In genomic region chr6:143857376-143857775, GRCm38 (mm10) we compare ENCODE assay signal across 24 mouse cellular contexts.
DNase-seq lines count a peak whose midpoint lies in the region; ATAC-seq and TF ChIP-seq lines count a peak whose summit lies in the region.
"Had no signal": no experiment of that assay in that cellular context is flagged by ENCODE, and none has a peak within 500 bp of the region (broad histone marks: within the 10 kb centered on the region; RNA-seq: fewer than 3 reads in every experiment).

No protein-coding gene starts in this region.

- H3K36me3 ChIP-seq in kidney, postnatal 0 days (ENCODE audit: insufficient read depth, low read length) = no peaks in the 10 kb centered on the region
- H3K36me3 ChIP-seq in liver, embryonic 11.5 days (ENCODE audit: control insufficient read depth, insufficient read depth, low read length) = no peaks in the 10 kb centered on the region
- H3K36me3 ChIP-seq: embryonic facial prominence, embryonic 12.5 days; G1E had no signal

- no peaks in the 10 kb centered on the region for H3K4me1 ChIP-seq in kidney, postnatal 0 days (replicated peaks; ENCODE audit: insufficient read depth, low read length)
- H3K4me1 ChIP-seq in liver, embryonic 11.5 days (replicated peaks; ENCODE audit: control insufficient read depth, insufficient read depth, low read length) = no peaks in the 10 kb centered on the region; the same call in 1 of the 2 replicates

- no peaks in the 10 kb centered on the region for H3K27me3 ChIP-seq in kidney, postnatal 0 days (ENCODE audit: insufficient read depth, low read length)
- no peaks in the 10 kb centered on the region for H3K27me3 ChIP-seq in liver, embryonic 11.5 days (replicated peaks; ENCODE audit: control insufficient read depth, insufficient read depth, low read length)
- H3K27me3 ChIP-seq: CH12.LX; forebrain, embryonic 13.5 days; forebrain, embryonic 15.5 days; Patski had no signal

- DNase-seq in heart, adult 11 months = peak; percentile 59
- no peak for DNase-seq in heart, adult 8-10 months (ENCODE audit: low spot score)
- DNase-seq in kidney, postnatal 0 days (ENCODE audit: low spot score) = peak; percentile 21
- no peak for DNase-seq in kidney, adult 8-10 months
- DNase-seq in liver, embryonic 11.5 days (ENCODE audit: low spot score) = peak; percentile 21
- DNase-seq in liver = no peak
- DNase-seq: adrenal gland, adult 8-10 months; adrenal gland, postnatal 14 days; adrenal gland, postnatal 36 days; B cell, adult 2 months; cerebellum, adult 11-12 months; cerebellum, adult 2 months; cerebellum, adult 9-10 months; cerebellum, postnatal 10 days; cerebellum, postnatal 25 days had no signal

- no peaks in the 10 kb centered on the region for H3K9me3 ChIP-seq in kidney, postnatal 0 days (replicated peaks; ENCODE audit: low read length)
- no peaks in the 10 kb centered on the region for H3K9me3 ChIP-seq in liver, embryonic 11.5 days (ENCODE audit: control insufficient read depth, low read length)
- H3K9me3 ChIP-seq: embryonic facial prominence, embryonic 10.5 days; embryonic facial prominence, embryonic 12.5 days; forebrain, embryonic 13.5 days; forebrain, embryonic 15.5 days had no signal

- TF ChIP-seq CTCF in kidney, postnatal 0 days (IDR thresholded peaks at IDR 0.05; ENCODE audit: low read depth) = no peak

- no peak overlapping the region for H3K27ac ChIP-seq in kidney, postnatal 0 days
- no peak overlapping the region for H3K27ac ChIP-seq in liver, embryonic 11.5 days (ENCODE audit: low read depth, low read length)
- H3K27ac ChIP-seq: embryonic facial prominence, embryonic 10.5 days; embryonic facial prominence, embryonic 12.5 days; forebrain, embryonic 13.5 days; forebrain, embryonic 15.5 days had no signal

- ATAC-seq in kidney, postnatal 0 days (replicated peaks; ENCODE audit: low FRiP score, low read depth) = no peak
- ATAC-seq in liver, embryonic 11.5 days (replicated peaks; ENCODE audit: low FRiP score) = no peak
- ATAC-seq: activated CD4-positive, CD25-positive, alpha-beta regulatory T cell, adult 4 months; CD4-positive, CD25-positive, alpha-beta regulatory T cell, adult 4 months; forebrain, embryonic 13.5 days; forebrain, embryonic 15.5 days; Patski had no signal

- no peak overlapping the region for H3K4me2 ChIP-seq in kidney, postnatal 0 days (ENCODE audit: low read length)
- no peak overlapping the region for H3K4me2 ChIP-seq in liver, embryonic 11.5 days
- H3K4me2 ChIP-seq: embryonic facial prominence, embryonic 12.5 days; forebrain, embryonic 13.5 days; forebrain, embryonic 15.5 days had no signal

- no peak overlapping the region for H3K4me3 ChIP-seq in kidney, postnatal 0 days (replicated peaks; ENCODE audit: low read depth, low read length)
- H3K4me3 ChIP-seq in liver, embryonic 11.5 days (ENCODE audit: low read depth, low read length) = no peak overlapping the region
- H3K4me3 ChIP-seq: embryonic facial prominence, embryonic 10.5 days; embryonic facial prominence, embryonic 12.5 days; forebrain, embryonic 13.5 days; forebrain, embryonic 15.5 days had no signal

- WGBS in kidney, postnatal 0 days = 66% methylated on average over 7 of the region's 7 CpGs
- 78% methylated on average over 7 of the region's 7 CpGs for WGBS in liver, embryonic 11.5 days

- H3K9ac ChIP-seq in kidney, postnatal 0 days (ENCODE audit: low read depth, low read length) = no peak overlapping the region
- no peak overlapping the region for H3K9ac ChIP-seq in liver, embryonic 11.5 days (ENCODE audit: low read depth, low read length)
- H3K9ac ChIP-seq: embryonic facial prominence, embryonic 12.5 days; forebrain, embryonic 13.5 days; forebrain, embryonic 15.5 days had no signal

Comparison
In these comparisons a context has a peak if more than half of its experiments do, and no peak if none do; other contexts are left out.
1. DNase-seq: peak in heart, adult 11 months (single experiment), kidney, postnatal 0 days (single experiment) and liver, embryonic 11.5 days (single experiment); none in heart, adult 8-10 months (single experiment), kidney, adult 8-10 months (0 of 2) and liver (single experiment).